Mouse (Mus musculus) CD4-positive naive resting alpha-beta T cell, adult 76 days (primary cell): ENCODE data around the gene Depdc1b. TPM values are rescaled to one million over a fixed set of nuclear protein-coding genes. Genes with fewer than 3 reads are reported as not detected.

ENCODE experiments used
- total RNA-seq: library from RNA; stranded (reverse); gene quantifications from one replicate; pipeline ENCODE4 v1.2.4, GENCODE M21; 2023

Gene Depdc1b
- total RNA-seq: 0.85 TPM

GRCm38 (mm10) chr13:108315702-108316486 is at the start of gene Depdc1b:
Gene Depdc1b (plus strand): TSS chr13:108316332.

DNA sequence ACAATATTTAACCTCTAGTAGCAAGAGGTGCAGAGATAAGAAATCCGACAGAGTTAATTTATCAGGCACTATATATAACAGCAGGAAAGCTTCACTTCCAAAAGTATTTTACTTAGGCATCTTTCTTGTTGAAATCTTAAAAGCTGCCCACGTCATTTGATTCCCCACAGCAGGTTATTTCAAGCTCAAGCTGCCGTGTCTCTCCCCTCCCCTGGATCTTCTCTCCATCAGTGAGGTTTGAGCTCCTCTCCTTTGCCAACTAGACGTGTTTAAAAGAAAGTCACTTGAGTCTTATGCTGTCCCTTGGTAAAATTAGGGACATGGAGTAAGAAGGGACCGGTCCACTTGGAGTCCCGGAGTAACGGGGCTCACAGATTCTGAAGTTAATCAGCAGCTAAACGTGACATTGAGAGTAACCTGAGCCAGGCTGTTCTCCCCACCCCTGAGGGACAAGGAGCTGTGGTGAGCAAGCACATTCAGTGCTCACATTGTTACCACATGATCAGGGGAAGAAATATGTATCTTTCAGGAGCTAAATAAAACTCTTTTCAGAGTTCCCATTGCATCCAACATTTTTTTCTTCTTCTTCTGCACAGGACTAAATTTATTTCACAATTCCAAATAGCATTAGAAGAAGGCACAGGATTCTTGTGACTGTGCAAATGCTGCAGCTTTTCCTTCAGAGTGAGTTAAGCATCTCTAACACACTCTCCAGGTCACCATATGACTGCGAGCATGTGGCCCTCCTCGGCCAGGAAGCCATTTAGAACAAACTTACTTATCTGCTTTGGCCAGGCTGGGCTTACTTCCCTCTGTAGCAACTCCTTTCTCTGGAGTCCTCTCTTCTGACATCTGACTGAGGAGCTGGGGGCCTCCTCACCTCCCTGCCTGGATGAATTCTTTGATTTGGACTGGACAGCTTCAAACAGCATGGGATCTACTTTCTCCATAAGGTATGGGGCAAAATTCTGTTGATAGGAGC is 133.3 kb downstream of the Depdc1b start, which contains the start of gene Pde4d:
Gene Pde4d (plus strand): TSS at position 833 of the 982 bp plus-strand sequence.

Other genes with a start within 250 kb of the Depdc1b start
- 6.6 TPM for gene Ndufaf2, start 157.7 kb upstream of the Depdc1b start, total RNA-seq
- 14.7 TPM for gene Ercc8, start 157.6 kb upstream of the Depdc1b start, total RNA-seq
- 1.6 TPM for gene Elovl7, start 101.9 kb upstream of the Depdc1b start, total RNA-seq
- gene Pde4d, start 133.6 kb downstream of the Depdc1b start, total RNA-seq: 225 TPM